Mouse (Mus musculus) 3134 (cell line): ENCODE measurements around the gene Ntsr2.
A peak's percentile ranks its signal among the peaks of the same experiment; 100 is the strongest.
"Not testable (repeated sequence)": the region's sequence is repeated elsewhere in the genome, so short reads cannot be mapped to it uniquely, and the experiment has no call there.

Experiments used
- DNase-seq: peaks from one replicate; pipeline ENCODE4 v3.0.0-alpha.2; 2011; ENCODE audit warnings: low spot score; ENCODE audit not compliant: insufficient read length; ENCODE audit errors: extremely low read depth

The Ntsr2 gene

DNA sequence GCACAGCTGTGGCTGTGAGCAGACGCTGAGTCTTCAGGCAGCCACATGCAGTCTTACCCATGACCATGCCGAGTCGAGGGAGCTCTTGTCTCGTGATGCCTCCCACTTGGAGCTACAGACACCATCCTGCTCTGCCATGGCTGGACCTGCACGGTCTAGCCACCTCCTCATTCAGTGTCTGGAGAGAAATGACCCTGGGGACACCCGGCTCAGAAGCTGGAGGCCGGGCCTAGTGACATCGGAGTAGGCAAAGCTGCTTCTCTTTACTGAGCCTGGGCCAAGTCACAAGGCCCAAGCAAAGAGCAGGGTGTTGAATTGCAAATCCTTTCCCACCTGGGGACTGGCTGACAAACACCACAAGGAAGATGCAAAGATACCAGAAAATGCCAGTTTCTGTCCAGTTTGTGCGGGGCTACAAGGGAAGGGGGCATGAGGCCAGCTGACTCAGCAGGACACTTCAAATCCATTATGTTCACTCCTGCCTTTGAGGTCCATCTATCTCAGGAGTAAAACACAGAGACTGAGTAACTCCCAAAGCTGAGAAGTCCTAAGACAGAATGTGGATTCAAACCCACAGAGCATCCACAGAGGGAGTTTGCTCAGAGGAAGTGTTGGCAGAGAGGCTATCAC lies 6.3 kb upstream of the Ntsr2 start:
- DNase-seq = no peak

DNA sequence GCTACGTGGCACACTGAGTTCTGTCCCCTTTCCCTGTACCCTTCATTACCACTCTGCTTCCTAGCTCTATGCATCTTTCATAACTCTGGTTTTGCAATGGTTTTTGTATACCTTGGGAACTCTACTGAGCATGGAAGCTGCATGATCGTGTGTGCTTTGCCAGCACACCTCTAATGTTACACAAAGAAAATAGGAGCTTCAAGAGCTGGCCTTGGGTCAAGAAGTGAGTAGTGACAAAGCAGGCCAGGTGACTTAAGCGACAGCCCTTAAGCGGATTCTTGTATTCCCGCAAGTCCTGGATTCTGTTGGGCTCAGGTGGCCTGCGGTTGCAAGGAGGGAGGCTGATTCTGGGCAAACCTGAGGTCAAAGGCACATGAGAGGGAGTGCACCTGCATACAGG lies 4.9 kb upstream of the Ntsr2 start:
- DNase-seq = no peak

DNA sequence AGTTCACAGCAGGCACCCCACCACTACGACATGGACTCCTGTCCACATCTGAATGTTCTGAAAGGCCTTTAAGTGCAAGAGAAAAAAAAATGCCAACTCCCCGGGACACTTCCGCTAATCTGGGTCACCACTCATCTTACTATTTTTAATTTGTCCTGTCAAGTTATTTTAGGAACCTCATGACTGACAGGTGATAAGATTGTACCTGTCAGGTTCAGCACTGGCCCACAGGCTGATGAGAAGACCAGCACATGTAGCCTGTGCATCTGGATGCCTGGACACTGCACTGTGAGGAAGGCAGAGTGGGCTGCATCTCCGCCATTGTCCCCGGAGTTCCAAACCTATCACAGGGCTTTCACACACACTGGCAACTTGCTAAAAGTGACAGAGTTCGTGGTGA lies 3.4 kb upstream of the Ntsr2 start:
- DNase-seq = no peak

DNA sequence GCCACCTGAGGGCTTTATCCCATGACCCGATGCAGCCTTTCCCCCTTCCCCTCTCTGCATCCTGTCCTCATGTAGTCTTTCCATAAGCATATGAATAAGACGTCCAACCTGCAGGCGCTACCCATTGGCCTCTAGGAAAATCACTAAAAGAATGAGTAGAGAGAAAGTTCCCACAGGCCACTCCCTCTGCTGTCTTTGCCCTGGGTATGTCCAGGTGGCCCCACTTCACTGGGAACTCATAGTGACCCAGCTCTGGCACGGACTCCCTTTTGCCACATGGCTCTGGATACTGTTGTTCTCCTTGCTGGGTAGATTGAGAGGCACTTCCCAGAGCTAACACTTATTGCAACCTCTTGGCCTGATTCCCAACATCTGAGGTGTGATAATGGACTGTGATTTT lies 2.4 kb downstream of the Ntsr2 start:
- no peak for DNase-seq

DNA sequence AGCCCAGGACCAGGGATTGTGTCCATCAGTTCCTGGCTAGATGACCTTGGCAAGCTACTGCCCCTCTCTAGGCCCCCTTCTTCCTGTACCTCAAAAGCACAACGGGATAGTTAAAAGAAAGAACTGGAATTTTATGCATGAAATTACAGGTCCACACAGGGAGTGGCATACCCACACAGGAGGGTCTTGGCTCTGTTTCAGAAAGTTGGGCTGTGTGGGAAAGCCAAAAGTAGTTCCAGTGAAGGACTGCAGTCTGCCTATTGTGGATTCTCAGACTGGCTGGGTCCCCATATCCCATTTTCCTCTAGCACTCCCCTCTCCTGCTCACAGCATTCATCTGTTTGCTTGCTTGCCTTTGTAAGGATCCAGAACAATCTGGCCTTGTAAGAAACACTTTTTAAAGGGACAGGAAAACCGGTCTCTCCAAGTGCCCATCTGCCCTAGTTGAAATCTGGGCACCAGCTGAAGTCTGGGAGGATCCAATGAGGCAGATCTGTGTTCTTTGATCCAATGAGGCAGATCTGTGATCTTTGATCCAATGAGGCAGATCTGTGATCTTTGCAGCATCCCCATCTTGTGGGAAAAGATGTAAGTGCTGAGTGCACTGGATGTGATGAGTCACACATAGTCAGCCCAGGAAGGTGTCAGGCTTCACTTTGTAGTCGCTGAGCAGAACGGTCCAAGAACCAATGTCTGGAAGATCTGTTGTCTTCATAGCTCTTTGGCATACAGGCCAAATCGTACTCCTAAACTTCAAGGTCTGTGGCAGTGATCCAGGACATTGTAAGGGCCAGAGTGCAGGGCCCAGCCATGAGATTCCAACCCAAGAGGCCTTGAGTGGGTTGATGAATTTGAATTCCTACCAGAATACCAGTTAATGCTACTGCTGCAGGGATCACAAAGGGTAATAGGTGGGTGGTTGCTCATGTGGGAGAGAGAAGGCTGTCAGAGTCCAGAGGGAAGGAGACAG lies 4.0 kb downstream of the Ntsr2 start:
- DNase-seq = peak; percentile 21

DNA sequence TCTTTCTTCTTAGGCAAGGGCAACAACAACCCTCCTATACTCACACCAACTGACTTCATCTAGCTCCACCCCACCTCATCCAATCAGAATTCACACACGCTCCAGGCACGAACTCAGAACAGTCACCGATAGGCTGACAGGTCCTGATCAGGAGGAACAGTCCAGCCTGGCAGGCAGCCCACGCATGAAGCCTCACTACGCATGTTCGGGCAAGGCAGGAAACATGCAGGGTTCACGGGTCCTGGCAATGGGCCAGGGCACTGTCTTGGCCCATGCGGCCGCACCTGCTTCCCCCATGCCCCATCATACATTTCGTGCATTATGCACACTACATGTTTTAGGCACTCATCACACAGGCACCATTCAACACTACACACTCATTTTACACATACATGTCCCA lies 8.3 kb downstream of the Ntsr2 start:
- no peak for DNase-seq

DNA sequence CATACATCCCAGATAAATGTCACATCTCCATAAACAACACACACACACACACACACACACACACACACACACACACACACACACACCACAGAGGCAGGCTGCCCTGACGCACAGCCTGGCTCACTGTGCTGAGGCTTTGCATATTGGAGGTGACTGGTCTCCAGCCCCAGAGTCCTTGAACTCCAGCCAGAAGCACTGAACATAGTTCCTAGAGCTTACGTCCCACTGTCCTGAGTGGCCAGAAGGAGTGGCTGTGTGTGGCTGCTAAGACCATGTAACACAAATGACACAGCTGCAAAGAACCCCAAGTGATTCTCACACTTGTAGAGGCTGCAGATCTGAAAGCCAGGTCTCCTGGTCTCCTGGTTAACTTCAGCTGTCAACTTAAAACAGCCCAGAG lies 8.8 kb downstream of the Ntsr2 start:
- no peak for DNase-seq

DNA sequence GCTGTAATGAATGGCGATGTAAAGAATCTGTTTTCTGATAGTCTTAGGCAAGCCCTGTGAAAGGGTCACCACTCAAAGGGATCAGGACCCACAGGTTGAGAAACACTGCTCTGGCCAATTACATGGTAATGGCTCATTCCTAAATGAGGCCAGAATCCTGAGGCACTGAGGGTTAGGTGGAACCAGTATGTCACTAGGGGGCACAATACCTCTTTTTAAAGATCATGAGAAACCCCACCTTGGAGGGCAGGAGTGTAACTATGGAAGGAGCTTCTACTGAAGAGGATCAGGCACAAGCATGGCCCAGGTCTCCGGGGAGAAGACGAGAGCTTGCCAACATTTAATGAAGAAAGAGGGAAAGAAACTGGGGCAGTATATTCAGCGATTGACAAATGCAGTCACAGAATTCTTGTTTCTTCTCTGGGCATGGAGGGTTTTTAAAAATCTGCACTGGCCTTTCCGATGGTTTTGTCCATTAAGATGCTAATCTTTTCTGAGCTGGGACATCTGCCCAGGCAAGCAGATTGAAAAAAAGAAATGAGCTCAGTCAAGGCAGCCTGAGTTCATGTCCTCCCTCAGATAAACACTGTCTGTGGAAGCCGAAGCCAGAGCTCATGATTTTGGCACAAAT lies 9.9 kb downstream of the Ntsr2 start:
- no peak for DNase-seq

DNA sequence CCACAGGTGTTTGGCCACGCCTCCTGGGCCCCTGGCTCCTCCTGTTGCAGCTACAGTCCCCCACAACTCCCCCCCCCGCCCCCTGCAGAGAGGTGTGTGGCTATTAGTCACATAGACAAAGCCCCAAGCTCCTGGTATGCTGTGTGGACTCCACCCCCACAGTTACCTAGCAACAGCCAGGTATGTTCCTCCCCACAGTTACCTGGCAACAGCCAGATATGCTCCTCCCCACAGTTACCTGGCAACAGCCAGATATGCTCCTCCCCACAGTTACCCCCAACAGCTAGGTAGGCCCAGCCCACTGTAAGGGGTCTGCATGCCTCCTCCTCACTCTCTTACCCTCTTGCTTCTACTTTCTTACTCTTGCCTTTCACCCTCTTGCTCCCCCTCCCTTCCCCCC lies 11.8 kb downstream of the Ntsr2 start:
- no peak for DNase-seq

DNA sequence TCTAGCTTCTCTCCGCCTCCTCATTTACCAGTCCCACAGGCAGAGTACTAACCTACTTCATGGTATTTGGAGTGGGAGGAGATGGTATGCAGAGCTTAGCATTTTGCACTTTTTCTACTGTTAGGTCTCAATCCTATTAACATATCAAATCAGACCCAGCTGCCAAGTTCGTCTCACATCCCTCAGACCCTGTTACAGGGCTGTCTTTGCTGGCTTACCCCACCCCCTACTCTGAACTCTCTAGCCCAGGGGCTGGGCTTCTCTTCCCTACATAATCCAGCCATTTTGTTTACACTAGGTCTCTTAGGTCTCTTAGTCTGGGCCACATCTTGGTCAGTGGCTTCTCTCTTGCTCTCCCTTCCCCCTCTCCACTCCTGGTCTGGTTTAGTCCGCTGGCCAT lies 16.0 kb downstream of the Ntsr2 start:
- no peak for DNase-seq

DNA sequence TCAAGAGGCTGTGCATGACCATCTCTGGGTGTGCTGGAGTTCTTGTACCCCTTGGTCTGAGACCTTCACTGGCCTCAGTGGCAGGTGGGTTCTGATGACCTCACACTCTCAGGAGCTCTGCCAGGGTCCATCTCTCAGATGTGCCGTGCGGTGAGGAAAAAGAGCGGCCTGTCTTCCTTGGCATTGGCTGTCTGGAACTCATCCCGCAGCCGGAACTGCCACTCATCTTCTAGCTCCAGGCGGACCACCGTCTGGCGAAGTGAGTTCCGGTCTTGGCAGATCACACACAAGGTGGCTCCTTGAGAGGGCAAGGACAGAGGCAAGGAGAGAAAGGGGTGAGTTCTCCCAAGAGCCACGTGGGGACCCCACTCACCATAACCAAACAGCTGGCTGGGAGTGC lies 19.1 kb downstream of the Ntsr2 start:
- no peak for DNase-seq

DNA sequence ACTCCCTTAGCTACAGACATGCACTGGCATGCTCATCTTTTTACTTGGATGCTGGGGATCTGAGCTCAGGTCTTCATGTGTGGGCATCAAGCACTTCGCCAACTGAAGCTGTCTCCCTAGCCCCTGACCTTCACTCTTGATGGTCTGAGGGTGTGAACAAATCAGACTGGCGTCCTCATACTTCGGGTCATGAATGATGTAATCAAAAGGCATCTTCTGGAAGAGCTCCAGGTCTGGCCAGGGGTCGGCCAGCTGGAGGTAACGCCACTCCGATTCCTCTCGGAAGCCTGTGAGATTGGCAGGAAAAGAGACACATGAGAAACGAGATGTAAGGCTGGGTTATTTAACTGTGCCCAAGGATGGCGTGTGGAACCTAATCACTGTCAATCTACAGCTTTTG lies 37.4 kb downstream of the Ntsr2 start:
- DNase-seq = no peak

DNA sequence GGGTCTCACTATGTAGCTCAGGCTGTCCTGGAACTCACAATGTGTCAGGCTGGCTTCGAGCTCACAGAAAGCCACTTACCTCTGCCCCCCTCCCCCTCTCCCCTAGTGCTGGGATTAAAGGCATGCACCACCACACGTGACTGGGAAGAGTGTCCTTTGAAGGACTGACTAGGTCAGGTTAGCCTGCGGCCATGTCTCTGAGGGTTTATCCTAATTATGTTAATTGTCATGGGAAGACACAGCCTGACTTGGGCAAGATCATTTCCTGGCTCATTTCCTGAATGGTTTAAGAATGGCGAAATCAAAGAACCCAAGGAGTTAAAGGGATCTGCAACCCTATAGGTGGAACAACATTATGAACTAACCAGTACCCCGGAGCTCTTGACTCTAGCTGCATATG lies 41.6 kb downstream of the Ntsr2 start:
- DNase-seq = no peak

DNA sequence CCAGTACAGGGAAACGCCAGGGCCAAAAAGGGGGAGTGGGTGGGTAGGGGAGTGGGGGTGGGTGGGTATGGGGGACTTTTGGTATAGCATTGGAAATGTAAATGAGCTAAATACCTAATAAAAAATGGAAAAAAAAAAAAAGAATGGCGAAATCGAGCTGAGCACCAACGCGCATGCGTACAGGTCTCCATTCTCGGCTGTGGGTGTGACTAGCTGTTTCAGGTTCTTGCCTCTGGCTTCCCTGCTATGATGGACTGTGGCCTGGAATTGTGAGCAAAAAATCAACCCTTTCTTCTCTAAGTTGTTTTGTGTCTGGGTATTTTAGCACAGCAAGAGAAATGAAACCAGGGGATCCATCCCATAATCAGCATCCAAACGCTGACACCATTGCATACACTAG lies 42.1 kb downstream of the Ntsr2 start:
- DNase-seq = not testable (repeated sequence)

DNA sequence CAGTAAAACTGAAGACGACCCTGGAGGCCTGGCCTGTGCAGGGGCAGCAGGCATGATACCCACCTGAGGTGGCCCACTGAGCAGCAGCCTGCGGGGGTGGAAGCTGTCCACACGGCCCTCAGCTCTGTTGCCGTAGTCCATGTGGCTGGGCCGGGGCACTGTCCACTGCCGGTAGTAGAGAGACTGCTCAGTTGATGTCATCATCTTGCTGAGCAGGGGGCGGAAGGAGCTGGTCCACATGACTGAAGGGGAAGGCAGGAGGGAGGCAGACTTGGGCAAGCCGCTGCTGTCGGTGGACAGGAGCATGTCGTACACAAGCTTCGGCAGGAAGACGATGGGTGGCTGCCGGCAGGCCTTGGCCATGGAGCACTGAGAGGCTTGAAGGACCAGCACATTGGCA lies 43.0 kb downstream of the Ntsr2 start:
- no peak for DNase-seq

DNA sequence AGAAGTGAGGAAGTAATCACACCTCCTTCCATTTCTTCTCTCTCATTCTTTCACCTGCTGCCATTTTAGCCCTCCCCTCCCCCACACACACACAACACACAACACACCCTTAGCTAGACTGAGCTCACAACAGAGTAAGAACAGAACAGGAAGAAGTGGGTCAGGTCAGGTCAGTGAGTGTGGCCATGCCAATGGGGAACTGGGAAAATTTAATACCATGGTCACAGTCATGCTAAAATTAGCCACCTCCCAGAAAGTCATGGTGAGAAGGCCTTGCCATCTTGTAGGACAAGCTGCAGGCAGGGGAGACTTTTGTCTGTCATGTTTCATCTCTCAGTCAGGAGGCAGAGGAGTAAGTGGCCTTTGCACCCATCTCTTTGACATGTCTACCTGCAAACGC lies 45.5 kb downstream of the Ntsr2 start:
- no peak for DNase-seq
